Mouse (Mus musculus) 3134 (cell line): ENCODE measurements around the gene Hif1an.

ENCODE experiments used
- DNase-seq: peaks from one replicate; pipeline ENCODE4 v3.0.0-alpha.2; 2011; ENCODE audit warnings: low spot score; ENCODE audit not compliant: insufficient read length; ENCODE audit errors: extremely low read depth

The Hif1an gene

GRCm38 (mm10) chr19:44554861-44555590 lies 7.6 kb upstream of the Hif1an start, which contains the start of gene Ndufb8:
TSS of gene Ndufb8 (minus strand) at chr19:44555440.
- peak; percentile 91 for DNase-seq

- DNase-seq = no peak
These were observed 1.4 kb downstream of the Hif1an start for GRCm38 (mm10) chr19:44564006-44564405.

GRCm38 (mm10) chr19:44567763-44568162 lies 5.1 kb downstream of the Hif1an start:
- no peak for DNase-seq

- DNase-seq = no peak
These were observed 13.6 kb downstream of the Hif1an start for GRCm38 (mm10) chr19:44576275-44576674.

GRCm38 (mm10) chr19:44578038-44578437 lies 15.4 kb downstream of the Hif1an start:
- DNase-seq = no peak

GRCm38 (mm10) chr19:44582103-44582502 lies 19.5 kb downstream of the Hif1an start:
- DNase-seq = no peak

GRCm38 (mm10) chr19:44582638-44583309 lies 20.1 kb downstream of the Hif1an start:
- DNase-seq = peak; percentile 76

GRCm38 (mm10) chr19:44588036-44588435 lies 25.4 kb downstream of the Hif1an start:
- no peak for DNase-seq

- no peak for DNase-seq
These were observed 27.1 kb downstream of the Hif1an start for GRCm38 (mm10) chr19:44589591-44590223.

- DNase-seq = no peak
These were observed 28.3 kb downstream of the Hif1an start for GRCm38 (mm10) chr19:44590992-44591391.

- no peak for DNase-seq
These were observed 29.0 kb downstream of the Hif1an start for GRCm38 (mm10) chr19:44591638-44592037.

- no peak for DNase-seq
These were observed 31.5 kb downstream of the Hif1an start for GRCm38 (mm10) chr19:44594180-44594579.

- peak; percentile 29 for DNase-seq
These were observed 55.5 kb downstream of the Hif1an start for GRCm38 (mm10) chr19:44618166-44618565.
